Mouse (Mus musculus): ENCODE measurements around the gene Anxa1.

Gene Anxa1

DNA sequence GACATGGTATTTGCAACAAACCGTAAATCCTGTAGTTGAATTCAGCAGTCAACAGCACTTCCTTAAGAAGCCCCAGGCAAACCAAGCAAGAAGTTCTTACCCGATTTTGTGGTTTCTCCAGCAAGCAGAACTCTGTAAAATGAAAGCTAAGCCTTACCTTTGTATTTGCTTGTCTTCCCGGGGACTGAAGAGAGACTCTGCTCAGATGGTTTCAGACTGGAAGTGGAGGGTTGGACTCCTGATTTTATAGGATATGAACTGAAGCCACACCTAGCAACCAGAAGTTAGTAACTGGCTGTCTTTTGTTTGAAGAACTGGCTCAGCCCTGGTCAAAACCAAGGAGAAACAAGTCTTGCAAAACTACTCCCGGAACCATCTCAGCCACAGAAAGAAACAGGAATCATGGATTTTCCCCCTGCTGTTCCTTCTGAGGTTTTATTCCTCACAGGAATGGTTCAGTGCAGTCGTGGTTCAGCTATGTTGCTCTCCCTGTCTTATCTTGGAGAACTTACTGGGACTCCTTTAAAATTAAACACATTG lies at the start of gene Anxa1:
Gene Anxa1 (minus strand): TSS at position 490 of the 540 bp plus-strand sequence.
- DNase-seq (ENCODE audit: low read depth): peak; percentile 93

DNA sequence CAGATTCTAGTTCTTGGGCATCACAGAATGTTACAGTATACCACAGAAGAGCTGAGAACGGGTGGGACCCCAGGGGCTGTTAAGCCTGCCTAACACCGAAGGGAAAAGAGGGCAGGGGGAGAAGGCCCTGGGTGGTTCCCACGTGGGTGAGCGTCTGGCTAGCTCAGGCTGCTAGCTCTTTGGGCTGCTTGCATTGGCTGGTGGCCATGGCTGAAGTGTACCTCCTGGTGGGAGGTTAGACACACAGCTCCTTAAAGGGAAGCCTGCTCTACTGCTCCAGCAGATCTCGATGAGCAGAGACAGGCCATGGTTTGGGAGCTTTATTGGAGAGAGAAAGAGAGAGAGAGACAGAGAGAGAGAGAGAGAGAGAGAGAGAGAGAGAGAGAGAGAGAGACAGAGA lies 46.3 kb upstream of the Anxa1 start:
- DNase-seq (ENCODE audit: low read depth): peak; percentile 53

DNA sequence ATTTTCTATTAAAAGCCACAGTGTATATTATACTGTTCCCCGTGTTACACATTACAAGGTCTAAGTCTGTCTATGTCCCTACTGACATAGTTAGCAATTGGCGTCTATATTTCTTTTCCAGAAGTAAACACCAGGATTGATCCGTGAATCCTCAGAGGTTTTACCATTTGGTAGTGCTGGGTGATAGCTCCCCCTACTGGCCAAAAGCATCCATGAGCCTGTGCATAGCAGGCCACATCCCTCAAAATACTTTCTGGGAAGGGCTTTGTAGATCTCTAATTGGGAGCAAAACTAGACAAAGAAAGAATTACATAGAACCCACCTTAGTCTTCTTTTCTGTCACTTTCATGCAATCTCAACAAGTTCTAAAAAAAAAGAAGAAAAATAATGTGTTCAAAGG lies 43.8 kb upstream of the Anxa1 start:
- peak; percentile 92 for DNase-seq (ENCODE audit: low read depth)

DNA sequence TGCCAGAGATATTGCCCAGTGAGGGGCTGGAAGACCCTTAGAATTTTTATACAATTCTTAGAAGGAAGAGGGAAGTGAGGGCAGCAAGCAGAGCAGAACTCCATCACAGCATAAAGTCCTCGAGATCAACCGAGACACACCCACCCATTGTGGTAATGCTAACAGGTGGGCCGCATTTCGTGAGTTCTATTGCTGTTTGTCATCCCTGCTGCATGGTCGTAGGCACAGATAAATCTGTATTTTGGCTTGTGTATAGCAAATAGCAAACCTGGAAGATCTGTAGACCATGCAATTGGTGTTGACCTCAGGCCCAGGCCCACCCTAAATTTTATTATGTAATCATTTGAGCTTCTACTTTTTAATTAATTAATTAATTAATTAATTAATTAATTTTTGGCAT lies 43.2 kb upstream of the Anxa1 start:
- DNase-seq (ENCODE audit: low read depth): no peak

DNA sequence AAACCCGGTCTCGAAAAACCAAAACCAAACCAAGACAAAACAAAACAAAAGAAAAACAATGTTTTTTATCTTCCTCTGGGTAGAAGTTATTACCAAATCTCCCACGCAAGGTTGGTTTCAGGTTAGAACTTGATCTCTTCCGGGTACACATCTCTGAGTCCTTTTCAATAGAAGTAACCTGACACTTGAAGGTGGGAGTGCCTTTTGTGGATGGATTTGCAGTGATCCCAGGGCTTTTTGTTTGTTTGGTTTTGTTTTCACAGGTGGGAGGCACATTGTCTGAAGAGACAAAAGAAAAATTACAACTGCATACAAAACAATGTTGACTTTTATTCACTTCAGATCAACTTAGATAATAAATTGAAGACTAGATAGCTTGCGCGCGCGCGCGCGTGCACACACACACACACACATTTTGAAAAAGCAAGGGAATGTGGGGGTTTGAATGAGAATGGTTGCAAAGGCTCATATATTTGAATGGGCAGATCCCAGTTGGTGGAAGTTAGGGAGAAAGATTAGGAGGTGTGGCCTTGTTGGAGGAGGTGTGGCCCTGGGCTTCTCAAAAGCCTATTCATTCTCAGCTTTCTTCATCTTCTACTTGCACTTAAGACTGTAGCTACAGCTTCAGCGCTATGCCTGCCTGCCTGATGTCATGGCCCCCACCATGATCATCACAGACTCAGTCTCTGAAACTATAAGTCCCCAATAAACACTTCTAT lies 35.9 kb upstream of the Anxa1 start:
- no peak for DNase-seq (ENCODE audit: low read depth)

DNA sequence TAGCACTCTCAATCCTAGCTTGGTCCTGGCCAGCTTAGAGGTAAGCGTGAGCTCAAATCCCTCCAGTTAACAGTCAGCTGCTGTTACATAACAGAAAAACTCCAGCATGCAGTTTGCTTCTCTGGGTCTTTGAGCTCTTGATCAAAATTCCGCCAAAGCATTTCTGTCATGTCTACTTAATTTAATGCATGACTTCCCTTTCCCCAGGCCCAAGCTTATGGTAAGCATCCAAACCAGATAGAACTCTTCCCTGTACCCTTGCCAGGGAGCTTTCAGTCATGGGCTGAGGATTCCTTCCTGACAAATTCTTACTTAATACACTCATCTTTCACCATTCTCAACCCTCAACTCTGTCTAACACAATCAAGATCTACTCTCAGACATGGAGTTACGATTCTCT lies 20.5 kb upstream of the Anxa1 start:
- DNase-seq (ENCODE audit: low read depth): peak; percentile 83

DNA sequence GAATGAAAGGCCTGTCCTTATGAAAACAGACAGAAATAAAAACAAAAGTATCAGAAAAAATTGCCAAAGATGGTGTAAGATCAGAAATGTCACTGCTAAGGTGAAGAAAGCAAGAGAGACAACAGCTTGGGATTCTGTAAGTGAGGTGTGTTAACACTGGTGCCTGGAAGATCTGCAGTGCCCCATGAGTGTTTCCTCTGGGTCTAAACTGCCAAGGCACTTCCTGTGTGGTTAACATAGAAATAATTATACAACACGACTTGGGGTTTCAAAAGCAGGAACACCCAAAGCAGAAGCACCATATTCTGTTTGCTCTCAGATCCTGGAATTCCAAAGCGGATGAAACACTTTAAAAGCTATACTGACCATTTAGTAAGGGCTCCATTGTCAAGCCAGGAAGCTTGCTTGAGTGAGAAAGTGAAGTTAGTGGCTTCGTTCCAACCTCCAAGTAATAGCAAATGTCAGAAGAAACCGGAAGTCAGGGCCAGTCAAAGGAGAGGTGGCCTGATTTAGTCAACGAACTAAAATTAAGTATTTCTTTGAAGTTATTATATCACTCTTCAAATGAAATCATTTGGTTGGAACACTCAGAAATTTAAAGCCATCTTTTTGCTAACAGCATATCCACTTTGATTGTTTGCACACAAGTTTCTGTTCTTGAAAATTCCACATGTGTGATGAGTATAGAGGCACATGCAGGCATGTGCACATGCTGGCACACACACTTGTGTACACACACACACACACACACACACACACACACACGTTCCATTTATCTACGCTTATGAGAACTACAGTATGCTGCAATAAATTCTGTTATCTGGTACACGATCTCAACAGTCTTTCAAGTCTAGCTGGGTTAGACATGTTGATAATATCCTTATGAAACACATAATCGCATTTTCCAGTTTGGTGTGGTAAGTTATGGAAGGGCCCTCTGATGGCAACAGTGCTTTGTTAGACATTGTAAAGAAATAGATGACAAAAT lies 19.1 kb upstream of the Anxa1 start:
- no peak for DNase-seq (ENCODE audit: low read depth)

DNA sequence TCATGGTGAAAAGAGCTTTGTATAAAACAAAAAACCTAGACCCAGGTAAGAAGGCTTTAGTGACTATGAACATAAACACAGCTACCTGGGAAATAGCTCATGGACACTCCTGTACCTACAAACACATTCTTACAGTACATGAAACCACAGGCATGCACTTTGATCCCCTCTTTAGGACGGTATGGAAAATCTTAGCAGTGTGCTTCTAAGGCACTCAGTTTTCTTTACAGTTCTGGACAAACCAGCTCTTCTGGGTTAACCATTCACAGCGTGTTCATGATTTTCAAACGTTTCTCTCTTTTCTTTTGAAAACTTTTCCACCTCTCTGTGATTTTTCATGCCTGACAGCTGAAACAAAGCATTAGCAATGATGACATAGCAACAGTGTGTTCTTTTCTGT lies 15.7 kb upstream of the Anxa1 start:
- DNase-seq (ENCODE audit: low read depth): no peak

DNA sequence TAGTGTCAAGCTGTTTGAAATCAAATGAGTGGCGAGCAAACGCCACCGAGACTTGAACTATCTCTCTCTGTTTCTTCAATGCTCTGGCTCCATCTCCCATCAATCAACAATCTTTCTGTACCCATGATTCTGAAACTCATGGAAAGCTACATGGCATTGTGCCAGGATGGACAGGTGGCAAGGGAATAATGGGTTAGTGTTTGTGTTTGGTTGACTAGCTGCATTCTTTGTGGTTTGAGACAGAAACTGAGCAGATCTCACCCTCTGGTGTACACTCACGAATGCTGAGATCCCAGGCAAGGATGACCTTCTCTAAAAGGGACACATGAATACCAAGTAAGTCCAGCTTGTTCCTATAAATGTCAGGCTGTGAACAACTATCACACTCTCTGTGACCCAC lies 14.3 kb upstream of the Anxa1 start:
- DNase-seq (ENCODE audit: low read depth): peak; percentile 67

DNA sequence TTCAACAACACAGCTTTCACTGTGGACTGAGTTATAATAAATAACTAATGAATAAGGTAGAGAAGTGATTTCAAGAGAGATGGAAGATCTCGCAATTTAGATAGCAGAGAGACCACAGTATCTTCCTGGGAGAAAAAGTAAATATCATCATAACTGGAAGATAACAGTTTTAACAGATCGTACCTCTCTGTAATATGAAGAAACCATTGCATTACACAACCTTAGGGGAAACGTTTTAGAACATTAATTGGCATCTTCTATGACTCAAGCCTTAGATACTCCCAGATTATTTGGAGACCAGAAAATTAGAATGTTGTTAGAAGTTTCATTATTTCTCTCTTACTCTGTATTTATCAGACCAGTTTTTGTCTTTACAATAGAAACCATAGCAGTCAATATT lies 13.0 kb upstream of the Anxa1 start:
- DNase-seq (ENCODE audit: low read depth): no peak

DNA sequence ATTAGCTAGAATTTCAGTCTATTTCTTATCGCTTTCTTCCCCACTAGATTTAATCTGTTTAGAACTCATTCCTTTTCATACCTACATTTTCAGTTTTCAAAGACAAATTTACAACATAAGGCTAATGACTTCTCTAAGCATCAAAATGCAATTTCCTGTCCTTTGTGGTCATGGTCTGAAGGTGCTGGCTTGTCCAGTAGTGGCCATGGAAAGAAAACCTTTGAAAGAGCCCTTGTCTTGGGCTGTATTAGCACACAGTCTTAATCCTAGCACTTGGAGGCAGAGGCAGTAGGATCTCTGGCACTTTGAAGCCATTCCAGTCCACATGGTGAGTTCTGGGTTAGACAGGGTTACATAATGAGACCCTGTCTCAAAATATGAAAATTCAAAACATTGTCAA lies 12.5 kb upstream of the Anxa1 start:
- DNase-seq (ENCODE audit: low read depth): no peak

DNA sequence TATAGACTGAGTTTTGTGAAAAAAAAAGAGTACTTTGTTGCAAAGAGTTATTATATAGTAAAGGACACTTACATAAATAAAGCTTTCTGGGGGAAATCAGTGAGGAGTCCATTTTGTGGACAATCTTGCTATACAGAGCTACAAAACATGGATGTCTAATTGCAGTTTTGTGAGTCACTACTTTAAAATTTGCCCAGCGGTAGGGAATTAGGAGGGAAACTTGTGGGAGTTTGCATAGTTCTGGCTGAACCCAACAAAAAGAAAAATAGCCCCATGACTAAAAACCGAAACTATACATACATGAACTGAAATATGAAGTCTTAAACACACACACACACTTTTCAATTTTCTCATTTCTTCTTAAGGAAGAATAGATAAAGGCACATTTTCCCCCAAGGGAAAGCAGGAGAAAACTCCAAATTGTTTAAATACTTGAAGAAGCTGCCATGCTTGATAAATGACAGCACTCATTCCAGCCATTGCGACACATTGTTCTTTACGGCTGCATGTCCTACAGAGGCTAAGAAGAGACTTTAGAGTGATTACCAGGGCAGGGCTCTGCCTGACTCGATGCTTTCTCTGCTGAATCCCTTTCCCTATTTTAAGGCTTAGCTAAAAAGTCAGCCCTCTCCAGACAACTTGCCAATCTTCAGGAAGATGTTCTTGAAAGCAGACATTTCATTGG lies 11.9 kb upstream of the Anxa1 start:
- DNase-seq (ENCODE audit: low read depth): peak; percentile 76

DNA sequence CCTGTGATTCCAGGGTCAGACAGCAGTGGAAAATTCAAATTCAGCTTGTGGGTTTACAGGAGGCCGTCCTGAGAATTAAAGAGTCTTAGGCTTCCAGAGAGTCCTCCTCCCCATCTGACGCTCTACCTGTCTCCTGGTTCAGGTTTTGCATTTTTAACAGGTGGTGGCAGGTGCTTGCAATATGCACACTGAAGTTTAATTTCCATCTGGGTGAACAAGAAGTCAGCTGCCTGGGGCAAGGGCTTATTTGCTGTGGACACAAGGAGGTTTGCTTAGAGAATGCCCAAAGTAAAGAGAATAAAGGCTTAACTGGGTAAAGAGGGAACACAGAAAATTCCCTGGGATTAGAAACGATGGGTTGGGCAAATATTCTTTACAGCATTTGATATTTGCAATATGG lies 11.2 kb upstream of the Anxa1 start:
- DNase-seq (ENCODE audit: low read depth): no peak

DNA sequence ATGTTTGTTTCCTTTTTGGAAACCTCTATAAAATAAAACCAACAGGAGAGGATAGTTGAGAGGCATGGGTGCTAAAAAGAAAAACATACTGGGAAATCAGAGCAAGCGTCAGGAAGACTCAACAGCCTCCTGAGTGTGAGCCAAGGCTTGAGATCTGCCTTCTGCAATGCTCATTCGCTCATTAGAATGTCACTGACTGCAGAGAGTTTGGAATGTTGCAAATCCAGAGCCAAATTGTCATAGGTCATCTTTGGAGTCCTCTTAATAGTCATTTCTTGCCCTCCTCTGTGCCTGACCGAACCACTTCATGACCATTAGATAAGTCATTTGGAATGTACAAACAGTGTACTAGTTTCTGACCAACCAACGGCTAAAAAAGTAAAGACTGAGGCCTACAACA lies 8.4 kb upstream of the Anxa1 start:
- DNase-seq (ENCODE audit: low read depth): peak; percentile 65

DNA sequence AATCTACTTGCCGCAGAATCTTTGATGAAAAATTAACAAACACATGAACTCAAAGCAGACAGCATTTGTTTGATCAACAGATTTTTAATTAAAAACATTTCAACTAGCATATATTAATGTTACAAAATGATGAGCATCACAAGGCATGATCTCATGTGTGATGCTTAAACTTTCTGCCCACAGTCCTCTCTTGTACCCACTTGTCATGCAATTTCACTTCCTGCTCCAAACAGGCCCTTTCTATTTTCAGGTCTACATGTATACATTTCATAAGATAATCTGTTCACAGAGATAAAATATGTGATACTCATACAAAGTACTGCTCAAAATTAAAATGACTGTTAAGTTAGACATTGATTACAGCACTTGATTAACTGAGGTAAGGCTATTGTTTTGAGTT lies 6.3 kb upstream of the Anxa1 start:
- no peak for DNase-seq (ENCODE audit: low read depth)

DNA sequence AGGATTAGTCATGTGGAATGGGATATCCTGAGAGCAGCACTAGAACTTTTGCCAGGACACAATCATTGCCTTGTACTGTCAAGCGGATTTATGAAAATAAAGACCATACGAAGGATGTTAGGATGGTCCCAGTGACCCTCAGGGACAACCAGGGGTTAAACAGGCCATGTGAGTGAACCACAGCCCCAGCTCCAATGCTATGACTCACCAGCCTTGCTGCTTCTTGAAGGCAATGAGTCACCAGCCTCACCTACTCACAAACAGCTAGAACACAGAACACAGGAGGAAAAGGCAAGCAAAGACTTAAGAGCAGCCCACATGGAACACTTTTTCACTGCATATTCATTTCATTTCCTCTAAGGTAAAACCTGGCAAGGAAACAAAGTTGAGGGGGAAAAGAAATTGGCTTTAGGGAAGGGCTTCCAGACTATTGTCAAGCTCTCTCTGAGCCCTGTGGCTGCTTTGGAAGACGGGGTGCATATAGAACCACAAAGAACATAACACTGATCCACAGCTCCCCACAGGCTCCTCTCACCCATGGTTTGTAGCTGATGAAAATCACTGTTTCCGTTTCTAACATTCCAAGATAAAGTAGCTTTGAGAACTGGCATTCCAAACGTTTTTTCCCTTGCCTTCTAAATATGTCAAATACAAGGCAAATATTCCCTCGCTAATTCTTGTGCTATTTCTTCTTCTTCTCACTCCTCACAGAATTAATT lies 3.0 kb upstream of the Anxa1 start:
- DNase-seq (ENCODE audit: low read depth): peak; percentile 93

DNA sequence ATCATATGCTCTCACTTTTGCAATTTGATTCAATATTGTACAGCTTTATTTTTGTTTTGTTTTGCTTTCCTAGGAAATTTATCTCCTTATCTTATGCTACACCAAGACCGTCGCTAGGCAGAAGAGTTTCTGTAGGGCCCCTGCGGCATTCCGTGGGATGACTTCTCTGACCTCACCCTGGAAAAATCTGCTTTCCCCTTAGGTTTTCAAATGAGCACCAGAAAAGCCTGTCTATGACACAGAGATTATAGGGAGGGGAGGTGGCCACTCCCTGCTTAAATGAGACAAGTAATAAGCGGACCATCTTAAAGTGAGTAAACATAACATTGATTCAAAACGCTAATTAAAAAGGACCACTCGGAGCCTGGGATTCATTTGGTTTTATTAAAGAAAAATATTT lies 1.0 kb downstream of the Anxa1 start:
- peak; percentile 64 for DNase-seq (ENCODE audit: low read depth)

DNA sequence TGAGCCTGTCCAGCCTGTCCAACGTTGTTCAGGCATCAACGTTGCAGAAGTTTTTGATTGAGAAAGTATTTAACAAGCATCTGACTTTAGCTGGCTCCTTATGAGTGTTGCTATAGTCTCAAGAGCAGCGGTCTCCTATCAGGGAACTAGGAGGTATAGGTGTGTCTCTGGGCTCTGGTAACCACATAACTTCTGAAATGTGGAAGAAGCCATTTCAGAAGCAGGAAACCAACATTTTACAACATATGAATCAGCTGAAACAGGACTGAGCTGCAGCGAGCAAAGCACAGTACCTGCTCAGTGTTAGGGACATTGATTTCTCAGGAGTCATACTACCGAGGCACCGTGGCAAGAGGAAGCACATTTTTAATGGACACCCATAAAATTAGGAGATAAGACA lies 1.5 kb downstream of the Anxa1 start:
- DNase-seq (ENCODE audit: low read depth): peak; percentile 46

DNA sequence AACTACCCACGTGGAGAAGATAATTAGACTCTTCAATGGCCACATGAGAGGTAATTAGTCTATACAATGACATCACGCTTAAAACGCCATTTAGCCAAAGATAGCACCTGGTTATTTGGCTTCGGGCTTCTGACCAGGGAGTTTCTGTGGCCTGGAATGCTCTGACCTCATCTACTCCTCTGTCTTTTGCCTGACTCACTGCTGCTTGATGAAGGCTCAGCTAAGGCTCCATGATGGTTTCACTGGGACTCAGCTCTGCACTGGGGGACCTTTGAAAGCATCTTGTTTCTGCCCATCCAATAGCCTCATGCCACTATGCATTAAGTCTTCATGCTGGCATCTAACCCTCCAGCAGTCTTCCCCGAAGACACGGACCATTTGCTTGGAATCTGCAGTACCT lies 2.5 kb downstream of the Anxa1 start:
- peak; percentile 64 for DNase-seq (ENCODE audit: low read depth)

DNA sequence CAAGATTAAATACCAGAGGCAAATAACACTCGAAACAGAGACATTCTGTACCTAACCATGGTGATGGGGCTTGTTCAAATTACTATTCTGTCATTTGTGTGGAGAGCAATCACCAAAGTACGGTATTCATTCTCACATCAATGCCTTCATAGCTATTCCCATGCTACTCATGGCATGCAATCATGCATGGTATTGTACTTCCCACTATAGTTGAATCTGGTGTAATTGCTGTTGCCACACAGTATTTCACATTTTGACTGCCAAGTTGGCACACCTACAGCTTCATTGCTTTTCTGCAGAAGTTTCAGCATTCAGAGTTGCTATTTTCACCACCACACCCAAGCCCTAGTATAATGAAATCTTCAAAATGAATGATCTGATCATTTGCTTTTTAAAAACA lies 4.4 kb downstream of the Anxa1 start:
- DNase-seq (ENCODE audit: low read depth): peak; percentile 66

DNA sequence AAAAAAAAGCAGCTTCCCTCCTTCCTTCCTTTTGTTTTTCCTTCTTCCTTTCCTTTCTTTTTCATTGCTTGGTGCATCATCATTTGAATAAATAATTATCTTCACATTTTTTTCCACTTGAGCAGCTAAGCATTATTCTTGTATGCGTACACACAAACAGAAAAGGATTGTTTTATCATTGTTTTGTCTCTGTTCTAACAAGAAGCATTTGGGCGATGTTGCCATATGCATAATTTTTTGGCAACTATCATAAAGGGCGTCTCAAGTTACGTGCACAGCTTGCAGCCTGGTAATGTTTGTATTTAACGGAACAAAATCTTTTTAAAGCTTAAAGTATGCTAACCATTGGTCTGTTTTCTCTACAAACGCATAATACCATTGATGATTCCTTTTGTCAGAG lies 5.1 kb downstream of the Anxa1 start:
- peak; percentile 62 for DNase-seq (ENCODE audit: low read depth)
